Mouse (Mus musculus) adrenal gland, adult 18-20 months (tissue): ENCODE measurements around the gene Calm1. TPM values are rescaled to one million over a fixed set of nuclear protein-coding genes. Genes with fewer than 3 reads are reported as not detected.
"Not testable (repeated sequence)": the region's sequence is repeated elsewhere in the genome, so short reads cannot be mapped to it uniquely, and the experiment has no call there.

Experiments
- DNase-seq, 2 experiments: peaks; one replicate each; pipeline ENCODE4 v3.0.0; 2021 to 2022; ENCODE audit warnings: low spot score in 2 of 2
- long read RNA-seq, 2 experiments: library from polyadenylated mRNA; stranded (forward); transcript quantifications; one replicate each; pipeline ENCODE4 v2.0.0; 2021
- total RNA-seq, 2 experiments: library from RNA; stranded (reverse); gene quantifications; 1 replicate in 1 of 2; 2 replicates in 1 of 2; pipeline ENCODE4 v1.2.3; 2021

The Calm1 gene
- total RNA-seq = 100 to 1,000 TPM; 397 to 428 TPM
- long read RNA-seq, experiment 1, full-length matches to known transcripts = 465 of 492 reads
- long read RNA-seq, experiment 1, partial matches to known transcripts = 6 of 492 reads
- long read RNA-seq, experiment 1, other reads (novel, unspliced or antisense) = 21 of 492 reads
- long read RNA-seq, experiment 2, full-length matches to known transcripts = 1,199 of 1,270 reads
- long read RNA-seq, experiment 2, partial matches to known transcripts = 10 of 1,270 reads
- long read RNA-seq, experiment 2, other reads (novel, unspliced or antisense) = 61 of 1,270 reads

- peak; percentile 98 to 99 for DNase-seq
Measured at GRCm38 (mm10) chr12:100198967-100199660, at the start of gene Calm1. Gene Calm1 (plus strand): TSS chr12:100199435.

GRCm38 (mm10) chr12:100152466-100152865 is 46.8 kb upstream of the Calm1 start:
- no peak for DNase-seq

GRCm38 (mm10) chr12:100159261-100159975 is 39.8 kb upstream of the Calm1 start, which contains the start of gene Nrde2:
Gene Nrde2 (minus strand): TSS chr12:100159653.
- DNase-seq = peak; percentile 74 to 81

- no peak for DNase-seq
Measured at GRCm38 (mm10) chr12:100164991-100165500, 34.2 kb upstream of the Calm1 start.

- no peak for DNase-seq
Measured at GRCm38 (mm10) chr12:100166177-100166576, 33.1 kb upstream of the Calm1 start.

GRCm38 (mm10) chr12:100166939-100167338 is 32.3 kb upstream of the Calm1 start:
- DNase-seq = no peak

GRCm38 (mm10) chr12:100167502-100167901 is 31.7 kb upstream of the Calm1 start:
- DNase-seq = no peak

- peak in 1 of 2 experiments; percentile 29 for DNase-seq
Measured at GRCm38 (mm10) chr12:100167931-100168871, 31.0 kb upstream of the Calm1 start.

GRCm38 (mm10) chr12:100172481-100172880 is 26.8 kb upstream of the Calm1 start:
- no peak for DNase-seq

- no peak for DNase-seq
Measured at GRCm38 (mm10) chr12:100176469-100177056, 22.7 kb upstream of the Calm1 start.

GRCm38 (mm10) chr12:100178898-100179440 is 20.3 kb upstream of the Calm1 start:
- DNase-seq = no peak

- no peak for DNase-seq
Measured at GRCm38 (mm10) chr12:100180802-100181201, 18.4 kb upstream of the Calm1 start.

- DNase-seq = no peak
Measured at GRCm38 (mm10) chr12:100182676-100183075, 16.6 kb upstream of the Calm1 start.

GRCm38 (mm10) chr12:100183970-100184369 is 15.3 kb upstream of the Calm1 start:
- no peak for DNase-seq

- DNase-seq = not testable (repeated sequence)
Measured at GRCm38 (mm10) chr12:100184976-100185375, 14.3 kb upstream of the Calm1 start.

GRCm38 (mm10) chr12:100185897-100186296 is 13.3 kb upstream of the Calm1 start:
- no peak for DNase-seq

- DNase-seq = no peak
Measured at GRCm38 (mm10) chr12:100186376-100186775, 12.9 kb upstream of the Calm1 start.

- DNase-seq = peak; percentile 96 to 97
Measured at GRCm38 (mm10) chr12:100187013-100187755, 12.1 kb upstream of the Calm1 start.
